ENCODE assay signal across 17 mouse cellular contexts in the genomic region with DNA sequence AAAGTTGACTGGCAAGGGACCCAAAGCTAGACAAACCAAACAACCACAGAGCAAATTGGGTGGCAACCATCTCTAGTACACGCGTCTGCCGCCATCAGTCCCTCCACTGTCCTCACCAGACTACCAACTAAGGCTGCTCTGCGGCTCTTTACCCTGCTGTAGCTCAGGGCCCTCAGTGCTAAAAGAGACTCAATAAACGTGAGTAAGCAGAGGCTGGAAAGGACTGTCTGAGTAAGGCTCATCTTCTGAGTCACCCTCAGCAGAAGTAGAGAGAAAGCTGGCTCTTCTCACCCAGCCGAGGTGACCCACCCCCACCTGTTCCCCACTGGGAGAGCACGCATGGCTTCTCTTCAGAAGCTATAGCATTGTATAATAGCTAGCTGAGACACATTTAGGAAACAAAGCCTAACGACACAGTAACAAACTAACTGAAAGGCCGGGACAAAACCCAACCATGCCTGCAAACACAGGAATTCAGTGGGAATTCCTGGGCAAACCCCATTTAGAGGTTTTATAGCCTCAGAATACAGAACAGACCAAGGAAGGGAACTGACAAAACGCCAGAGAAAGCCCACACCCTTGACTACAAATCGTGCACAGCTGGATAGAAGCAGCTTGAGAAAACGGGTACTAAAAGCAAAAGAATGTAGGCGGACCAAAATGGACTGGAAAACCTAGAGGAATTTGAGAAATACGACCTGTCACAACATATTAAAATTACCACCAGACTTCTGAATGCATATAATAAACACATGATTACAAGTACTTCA. TPM values are rescaled to one million over a fixed set of nuclear protein-coding genes. Genes with fewer than 3 reads are reported as not detected.
DNase-seq lines count a peak whose midpoint lies in the region; ATAC-seq and TF ChIP-seq lines count a peak whose summit lies in the region.
"Had no signal": no experiment of that assay in that cellular context is flagged by ENCODE, and none has a peak within 500 bp of the region (broad histone marks: within the 10 kb centered on the region; RNA-seq: fewer than 3 reads in every experiment).

No protein-coding gene starts in this region.

- TF ChIP-seq POLR2A in ES-Bruce4 (IDR thresholded peaks at IDR 0.05; ENCODE audit: insufficient read depth, low read length) (no peak), myocyte (IDR thresholded peaks at IDR 0.05; ENCODE audit: insufficient read length, low read depth) (no peak)
- TF ChIP-seq POLR2A in lung, adult 2 months (IDR thresholded peaks at IDR 0.05; ENCODE audit: borderline replicate concordance, extremely low read depth, low read depth, low read length) = no peak

- no peak for DNase-seq in gastrocnemius, postnatal 25 days
- DNase-seq in thymus, postnatal 14 days = no peak
- DNase-seq in lung, adult 2 months = no peak
- DNase-seq: heart, adult 18-20 months; heart, postnatal 4 days; kidney, adult 11 months; liver, postnatal 0 days; right cerebral cortex, postnatal 25 days had no signal

- H3K27ac ChIP-seq in kidney, embryonic 16.5 days (ENCODE audit: low read length) = peak overlapping the region; percentile 35; the same call in 1 of the 2 replicates
- H3K27ac ChIP-seq in kidney, embryonic 14.5 days (ENCODE audit: low read depth, low read length) = no peak overlapping the region
- H3K27ac ChIP-seq in ES-Bruce4 (ENCODE audit: insufficient read depth, low read length) = peak overlapping the region; percentile 52
- H3K27ac ChIP-seq in embryonic facial prominence, embryonic 15.5 days (replicated peaks) = peak overlapping the region; percentile 83
- H3K27ac ChIP-seq: left cerebral cortex, adult 2 months had no signal

- no peak for ATAC-seq in kidney, embryonic 16.5 days (ENCODE audit: low FRiP score, low TSS enrichment)
- ATAC-seq in kidney, embryonic 14.5 days (ENCODE audit: low FRiP score, low TSS enrichment) = no peak
- ATAC-seq in embryonic facial prominence, embryonic 15.5 days (ENCODE audit: insufficient number of reproducible peaks, low FRiP score, low TSS enrichment, low read depth) = no peak
- ATAC-seq: forebrain, embryonic 14.5 days; liver, postnatal 0 days had no signal

- no peaks in the 10 kb centered on the region for H3K27me3 ChIP-seq in kidney, embryonic 16.5 days (ENCODE audit: insufficient read depth, low read length)
- H3K27me3 ChIP-seq in kidney, embryonic 14.5 days (ENCODE audit: control insufficient read depth, insufficient read depth, low read length) = no peaks in the 10 kb centered on the region
- no peaks in the 10 kb centered on the region for H3K27me3 ChIP-seq in ES-Bruce4 (ENCODE audit: control insufficient read depth, insufficient read depth, low read length, poor library complexity, severe bottlenecking)
- no peaks in the 10 kb centered on the region for H3K27me3 ChIP-seq in embryonic facial prominence, embryonic 15.5 days
- H3K27me3 ChIP-seq in myocyte (ENCODE audit: control insufficient read depth, insufficient read depth, insufficient read length) = no peaks in the 10 kb centered on the region
- H3K27me3 ChIP-seq: megakaryocyte, embryonic 14.5 days had no signal

- TF ChIP-seq EP300 in ES-Bruce4 (IDR thresholded peaks at IDR 0.05; ENCODE audit: insufficient read depth, low read depth, low read length) = no peak

- peaks cover 34% of the 10 kb centered on the region for H3K4me1 ChIP-seq in kidney, embryonic 16.5 days (ENCODE audit: insufficient read depth, low read length)
- peaks cover 10% of the 10 kb centered on the region; the same call in 1 of the 2 replicates for H3K4me1 ChIP-seq in kidney, embryonic 14.5 days (ENCODE audit: control insufficient read depth, insufficient read depth, low read length)
- peaks cover 5% of the 10 kb centered on the region for H3K4me1 ChIP-seq in ES-Bruce4 (ENCODE audit: control insufficient read depth, insufficient read depth, low read length)
- H3K4me1 ChIP-seq in embryonic facial prominence, embryonic 15.5 days = peaks cover 37% of the 10 kb centered on the region
- peaks cover 9% of the 10 kb centered on the region for H3K4me1 ChIP-seq in lung, adult 2 months (ENCODE audit: control insufficient read depth, insufficient read depth, low read length)

- H3K9me3 ChIP-seq in kidney, embryonic 16.5 days (ENCODE audit: low read length) = no peaks in the 10 kb centered on the region
- no peaks in the 10 kb centered on the region for H3K9me3 ChIP-seq in kidney, embryonic 14.5 days (ENCODE audit: control insufficient read depth, low read length)
- no peaks in the 10 kb centered on the region for H3K9me3 ChIP-seq in ES-Bruce4 (replicated peaks; ENCODE audit: control insufficient read depth, insufficient read depth, low read length, poor library complexity, severe bottlenecking)
- no peaks in the 10 kb centered on the region for H3K9me3 ChIP-seq in embryonic facial prominence, embryonic 15.5 days (replicated peaks)
- H3K9me3 ChIP-seq: megakaryocyte, embryonic 14.5 days had no signal

- no peaks in the 10 kb centered on the region for H3K36me3 ChIP-seq in kidney, embryonic 16.5 days (ENCODE audit: insufficient read depth, low read length)
- no peaks in the 10 kb centered on the region for H3K36me3 ChIP-seq in kidney, embryonic 14.5 days (ENCODE audit: control insufficient read depth, insufficient read depth, low read length)
- peaks cover 2% of the 10 kb centered on the region; the same call in 1 of the 2 replicates for H3K36me3 ChIP-seq in ES-Bruce4 (ENCODE audit: control insufficient read depth, insufficient read depth, low read length, poor library complexity, severe bottlenecking)
- H3K36me3 ChIP-seq in embryonic facial prominence, embryonic 15.5 days = no peaks in the 10 kb centered on the region
- no peaks in the 10 kb centered on the region for H3K36me3 ChIP-seq in myocyte (ENCODE audit: control insufficient read depth, insufficient read depth)

- 32% methylated on average over 14 of the region's 14 CpGs for WGBS in kidney, embryonic 16.5 days
- WGBS in kidney, embryonic 14.5 days = 36% methylated on average over 14 of the region's 14 CpGs
- 28% methylated on average over 14 of the region's 14 CpGs for WGBS in embryonic facial prominence, embryonic 15.5 days
- 60% methylated on average over 14 of the region's 14 CpGs for WGBS in lung, adult 2 months

- H3K4me2 ChIP-seq in kidney, embryonic 16.5 days (replicated peaks; ENCODE audit: low read depth, low read length) = no peak overlapping the region
- no peak overlapping the region for H3K4me2 ChIP-seq in kidney, embryonic 14.5 days (replicated peaks; ENCODE audit: low read depth, low read length)
- H3K4me2 ChIP-seq in embryonic facial prominence, embryonic 15.5 days (replicated peaks) = 0 out of 2 replicates have a peak overlapping the region, but pooled peaks have one; percentile 3
- H3K4me2 ChIP-seq in myocyte (ENCODE audit: low read depth) = peak overlapping the region; percentile 84

- no peaks in the 10 kb centered on the region for H3K79me2 ChIP-seq in myocyte (ENCODE audit: control insufficient read depth, insufficient read depth)

- no peak overlapping the region for H3K9ac ChIP-seq in kidney, embryonic 16.5 days (replicated peaks; ENCODE audit: low read length)
- no peak overlapping the region for H3K9ac ChIP-seq in kidney, embryonic 14.5 days (ENCODE audit: low read depth, low read length)
- H3K9ac ChIP-seq in ES-Bruce4 (ENCODE audit: low read depth, poor library complexity, severe bottlenecking) = no peak overlapping the region
- no peak overlapping the region for H3K9ac ChIP-seq in embryonic facial prominence, embryonic 15.5 days
- H3K9ac ChIP-seq: liver, postnatal 0 days had no signal

- H3K4me3 ChIP-seq in kidney, embryonic 16.5 days (ENCODE audit: low read length) = no peak overlapping the region
- no peak overlapping the region for H3K4me3 ChIP-seq in kidney, embryonic 14.5 days (ENCODE audit: low read length)
- H3K4me3 ChIP-seq in ES-Bruce4 (ENCODE audit: low read depth, low read length) (no peak overlapping the region), myocyte (no peak overlapping the region)
- H3K4me3 ChIP-seq in embryonic facial prominence, embryonic 15.5 days (replicated peaks) = no peak overlapping the region
- H3K4me3 ChIP-seq in lung, adult 2 months (replicated peaks; ENCODE audit: extremely low read depth, low read depth, low read length) = no peak overlapping the region
- H3K4me3 ChIP-seq: left cerebral cortex, adult 2 months had no signal

- TF ChIP-seq CTCF in ES-Bruce4 (IDR thresholded peaks at IDR 0.05; ENCODE audit: low read depth, low read length) = no peak
- TF ChIP-seq CTCF in lung, adult 2 months (IDR thresholded peaks at IDR 0.05; ENCODE audit: insufficient read depth, low read length) = no peak

- H3ac ChIP-seq in myocyte (ENCODE audit: control insufficient read depth, insufficient read length) = no peak overlapping the region

RNA-seq across cellular contexts. Expression of a gene that starts 6.6 kb away (rescaled TPM):
- 64.6 and 72.4 TPM in 2 replicates for polyA plus RNA-seq in kidney, embryonic 16.5 days (2015; fragmentation: Nextera tagmentation; extraction: Ambion mirVana)
- polyA plus RNA-seq in kidney, embryonic 14.5 days (2014; fragmentation: Nextera tagmentation; extraction: Ambion mirVana) = 54.4 and 61.4 TPM in 2 replicates
- polyA plus RNA-seq in ES-Bruce4 (2011; ENCODE audit: insufficient read depth, insufficient read length, low read depth, missing spikeins) (501 and 504 TPM in 2 replicates), myocyte (2012; fragmentation: generic; extraction: Trizol) (19.9 TPM)
- 126 and 137 TPM in 2 replicates for polyA plus RNA-seq in embryonic facial prominence, embryonic 15.5 days (2015; fragmentation: Nextera tagmentation; extraction: Ambion mirVana)
- under 1 TPM; 0.43 to 0.54 TPM for total RNA-seq in gastrocnemius, postnatal 25 days (2021)
- 227 and 261 TPM in 2 replicates for polyA plus RNA-seq in lung, adult 2 months (2012; rRNA removed)

RNA-seq across cellular contexts. Expression of a gene that starts 17.8 kb away (rescaled TPM):
- 991 and 995 TPM in 2 replicates for polyA plus RNA-seq in kidney, embryonic 16.5 days (2015; fragmentation: Nextera tagmentation; extraction: Ambion mirVana)
- polyA plus RNA-seq in kidney, embryonic 14.5 days (2014; fragmentation: Nextera tagmentation; extraction: Ambion mirVana) = 1,039 and 1,151 TPM in 2 replicates
- polyA plus RNA-seq in ES-Bruce4 (2011; ENCODE audit: insufficient read depth, insufficient read length, low read depth, missing spikeins) = 720 and 786 TPM in 2 replicates
- polyA plus RNA-seq in embryonic facial prominence, embryonic 15.5 days (2015; fragmentation: Nextera tagmentation; extraction: Ambion mirVana) = 1,542 and 1,589 TPM in 2 replicates
- 493 TPM for polyA plus RNA-seq in myocyte (2012; fragmentation: generic; extraction: Trizol)
- total RNA-seq in gastrocnemius, postnatal 25 days (2021) = 10 to 100 TPM; 54.0 to 75.5 TPM
- 1,180 and 1,190 TPM in 2 replicates for polyA plus RNA-seq in lung, adult 2 months (2012; rRNA removed)

RNA-seq across cellular contexts. Expression of a gene that starts 17.8 kb away (rescaled TPM):
- 0.76 TPM in 1 of 2 replicates, not detected in the other for polyA plus RNA-seq in kidney, embryonic 16.5 days (2015; fragmentation: Nextera tagmentation; extraction: Ambion mirVana)
- polyA plus RNA-seq in kidney, embryonic 14.5 days (2014; fragmentation: Nextera tagmentation; extraction: Ambion mirVana) = not detected in 2 replicates
- polyA plus RNA-seq in ES-Bruce4 (2011; ENCODE audit: insufficient read depth, insufficient read length, low read depth, missing spikeins) (3.1 TPM in 1 of 2 replicates, not detected in the other), myocyte (2012; fragmentation: generic; extraction: Trizol) (0.12 TPM)
- polyA plus RNA-seq in embryonic facial prominence, embryonic 15.5 days (2015; fragmentation: Nextera tagmentation; extraction: Ambion mirVana) = 0.96 TPM in 1 of 2 replicates, not detected in the other
- not detected for total RNA-seq in gastrocnemius, postnatal 25 days (2021)
- polyA plus RNA-seq in lung, adult 2 months (2012; rRNA removed) = 0.63 TPM in 1 of 2 replicates, not detected in the other
- total RNA-seq: heart, adult 18-20 months; heart, postnatal 4 days; left cerebral cortex, adult 2 months had no signal
- polyA plus RNA-seq: cortical plate, adult 2 months; forebrain, embryonic 14.5 days; liver, postnatal 0 days had no signal

RNA-seq across cellular contexts. Expression of a gene that starts 23.5 kb away (rescaled TPM):
- polyA plus RNA-seq in kidney, embryonic 16.5 days (2015; fragmentation: Nextera tagmentation; extraction: Ambion mirVana) = 4.2 and 5.8 TPM in 2 replicates
- polyA plus RNA-seq in kidney, embryonic 14.5 days (2014; fragmentation: Nextera tagmentation; extraction: Ambion mirVana) = 2.2 and 2.6 TPM in 2 replicates
- 1.8 and 3.9 TPM in 2 replicates for polyA plus RNA-seq in ES-Bruce4 (2011; ENCODE audit: insufficient read depth, insufficient read length, low read depth, missing spikeins)
- polyA plus RNA-seq in embryonic facial prominence, embryonic 15.5 days (2015; fragmentation: Nextera tagmentation; extraction: Ambion mirVana) = 110 and 112 TPM in 2 replicates
- 0.47 TPM for polyA plus RNA-seq in myocyte (2012; fragmentation: generic; extraction: Trizol)
- total RNA-seq in gastrocnemius, postnatal 25 days (2021) = under 1 TPM in 1 of 2 experiments, not detected in 1; 0.64 TPM
- polyA plus RNA-seq in lung, adult 2 months (2012; rRNA removed) = 3.2 and 5.2 TPM in 2 replicates
- total RNA-seq: left cerebral cortex, adult 2 months had no signal
- polyA plus RNA-seq: cortical plate, adult 2 months; forebrain, embryonic 14.5 days had no signal

RNA-seq across cellular contexts. Expression of a gene that starts 32.4 kb away (rescaled TPM):
- 25.3 and 26.6 TPM in 2 replicates for polyA plus RNA-seq in kidney, embryonic 16.5 days (2015; fragmentation: Nextera tagmentation; extraction: Ambion mirVana)
- polyA plus RNA-seq in kidney, embryonic 14.5 days (2014; fragmentation: Nextera tagmentation; extraction: Ambion mirVana) = 15.9 and 20.5 TPM in 2 replicates
- polyA plus RNA-seq in ES-Bruce4 (2011; ENCODE audit: insufficient read depth, insufficient read length, low read depth, missing spikeins) (9.4 and 9.7 TPM in 2 replicates), myocyte (2012; fragmentation: generic; extraction: Trizol) (11.6 TPM)
- polyA plus RNA-seq in embryonic facial prominence, embryonic 15.5 days (2015; fragmentation: Nextera tagmentation; extraction: Ambion mirVana) = 26.3 and 29.0 TPM in 2 replicates
- total RNA-seq in gastrocnemius, postnatal 25 days (2021) = 1 to 10 TPM; 4.3 to 4.6 TPM
- 38.1 and 39.3 TPM in 2 replicates for polyA plus RNA-seq in lung, adult 2 months (2012; rRNA removed)

Comparison
In these comparisons a context has a peak if more than half of its experiments do, and no peak if none do; other contexts are left out.
1. H3K4me2 ChIP-seq: peak in embryonic facial prominence, embryonic 15.5 days (single experiment) and myocyte (single experiment); none in kidney, embryonic 16.5 days (single experiment) and kidney, embryonic 14.5 days (single experiment).